Mouse (Mus musculus): ENCODE results near the gene Gm14139.

DNA sequence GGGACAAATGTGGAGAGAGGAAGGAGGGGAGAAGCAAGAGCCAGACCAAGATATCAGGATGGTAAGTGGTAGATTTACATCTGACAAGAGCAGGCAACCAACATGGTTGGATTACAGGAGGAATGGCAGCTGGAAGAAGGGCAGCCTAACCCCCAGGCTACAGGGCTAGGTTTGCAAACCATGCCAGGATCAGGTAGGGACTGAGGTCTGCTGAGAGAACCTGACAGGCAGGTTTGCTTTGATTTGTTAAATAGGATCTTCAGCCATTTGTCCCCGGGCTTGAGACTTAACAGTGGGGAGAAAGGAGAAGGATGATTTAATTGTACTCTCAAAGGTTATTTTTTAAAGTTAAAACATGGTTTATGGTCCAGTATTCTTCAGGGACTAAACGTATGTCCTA, 48.8 kb upstream of the Gm14139 start:
- no peak for TF ChIP-seq CTCF (IDR thresholded peaks at IDR 0.05; ENCODE audit: borderline replicate concordance, control insufficient read depth, extremely low read depth, insufficient read depth, low read length, poor library complexity)
- TF ChIP-seq POLR2A (IDR thresholded peaks at IDR 0.05; ENCODE audit: control insufficient read depth, extremely low read depth, insufficient read depth, low read length, poor library complexity), result no peak
